Mouse (Mus musculus) G1E (cell line): ENCODE results near the gene Gabra4.

ENCODE experiments used
- CTCF ChIP-seq: IDR thresholded peaks from 2 replicates; pipeline ENCODE4 v1.5.1; 2012; ENCODE audit warnings: low read depth, low read length, inconsistent platforms, mixed read lengths
- GATA1 ChIP-seq: IDR thresholded peaks from 2 replicates; pipeline ENCODE4 v1.6.1; 2012; ENCODE audit warnings: borderline replicate concordance, low read length, inconsistent platforms, mixed read lengths
- POLR2AphosphoS5 ChIP-seq: IDR thresholded peaks from 2 replicates; pipeline ENCODE4 v1.6.1; 2012; ENCODE audit warnings: low read depth, low read length, inconsistent platforms; ENCODE audit not compliant: insufficient replicate concordance
- TAL1 ChIP-seq: conservative IDR thresholded peaks from 2 replicates; pipeline ENCODE4 v1.6.1; 2012; ENCODE audit warnings: low read depth, low read length, inconsistent platforms, mixed read lengths

- TF ChIP-seq CTCF: no peak
- TF ChIP-seq TAL1: no peak
- no peak for TF ChIP-seq POLR2AphosphoS5
- no peak for TF ChIP-seq GATA1
Observed at GRCm38 (mm10) chr5:71699696-71700467, 41.8 kb upstream of the Gabra4 start.
